Mouse (Mus musculus): Measurements from ENCODE around the gene Cyp2c23.

GRCm38 (mm10) chr19:43974221-43974620 is 54.8 kb downstream of the Cyp2c23 start:
- TF ChIP-seq POLR2AphosphoS5 (IDR thresholded peaks at IDR 0.05; ENCODE audit: insufficient replicate concordance, low read depth, low read length) (no peak), CTCF (IDR thresholded peaks at IDR 0.05; ENCODE audit: low read depth, low read length) (no peak), GATA1 (IDR thresholded peaks at IDR 0.05; ENCODE audit: borderline replicate concordance, low read length) (no peak), TAL1 (conservative IDR thresholded peaks at IDR 0.05; ENCODE audit: low read depth, low read length) (no peak)
